Mouse (Mus musculus): ENCODE measurements at regions not wholly inside any gene's neighbourhood (a gene's known extent, or its start where the extent isn't known, plus 50 kb on each side); places are given as distances from the start of the nearest gene placed in this dataset.

GRCm38 (mm10) chr11:84760622-84761196 is 58.6 kb downstream of the Mrm1 start:
- no peak for DNase-seq (ENCODE audit: low read depth)

GRCm38 (mm10) chr11:84759478-84759986 is 59.8 kb downstream of the Mrm1 start:
- DNase-seq (ENCODE audit: low read depth) = peak; percentile 16

GRCm38 (mm10) chr11:84752007-84752406 is 67.3 kb downstream of the Mrm1 start:
- no peak for DNase-seq (ENCODE audit: low read depth)

- DNase-seq (ENCODE audit: low read depth) = no peak
These were observed 69.6 kb downstream of the Mrm1 start for GRCm38 (mm10) chr11:84749490-84750349.

GRCm38 (mm10) chr11:84738769-84739589 is 80.3 kb downstream of the Mrm1 start:
- DNase-seq (ENCODE audit: low read depth) = no peak

GRCm38 (mm10) chr11:84738128-84738527 is 81.2 kb downstream of the Mrm1 start:
- DNase-seq (ENCODE audit: low read depth) = no peak

- DNase-seq (ENCODE audit: low read depth) = no peak
These were observed 87.4 kb downstream of the Mrm1 start for GRCm38 (mm10) chr11:84731890-84732289.

GRCm38 (mm10) chr11:84730218-84730617 is 89.1 kb downstream of the Mrm1 start:
- DNase-seq (ENCODE audit: low read depth) = no peak

GRCm38 (mm10) chr11:84729189-84729588 is 90.1 kb downstream of the Mrm1 start:
- no peak for DNase-seq (ENCODE audit: low read depth)

- no peak for DNase-seq (ENCODE audit: low read depth)
These were observed 93.2 kb downstream of the Mrm1 start for GRCm38 (mm10) chr11:84725936-84726613.

- DNase-seq (ENCODE audit: low read depth) = no peak
These were observed 94.0 kb downstream of the Mrm1 start for GRCm38 (mm10) chr11:84725177-84725792.

GRCm38 (mm10) chr11:84724080-84724479 is 95.2 kb downstream of the Mrm1 start:
- no peak for DNase-seq (ENCODE audit: low read depth)

GRCm38 (mm10) chr11:84722658-84723201 is 96.6 kb downstream of the Mrm1 start:
- no peak for DNase-seq (ENCODE audit: low read depth)

GRCm38 (mm10) chr11:84721979-84722378 is 97.3 kb downstream of the Mrm1 start:
- DNase-seq (ENCODE audit: low read depth) = no peak

- no peak for DNase-seq (ENCODE audit: low read depth)
These were observed 98.2 kb downstream of the Mrm1 start for GRCm38 (mm10) chr11:84721150-84721549.

- DNase-seq (ENCODE audit: low read depth) = no peak
These were observed 99.5 kb downstream of the Mrm1 start for GRCm38 (mm10) chr11:84719781-84720180.

- no peak for DNase-seq (ENCODE audit: low read depth)
These were observed 106.6 kb downstream of the Mrm1 start for GRCm38 (mm10) chr11:84712731-84713130.

- DNase-seq (ENCODE audit: low read depth) = no peak
These were observed 107.4 kb downstream of the Mrm1 start for GRCm38 (mm10) chr11:84711886-84712285.

- no peak for DNase-seq (ENCODE audit: low read depth)
These were observed 111.0 kb downstream of the Mrm1 start for GRCm38 (mm10) chr11:84708222-84708730.

GRCm38 (mm10) chr11:84707772-84708171 is 111.5 kb downstream of the Mrm1 start:
- DNase-seq (ENCODE audit: low read depth) = no peak

- DNase-seq (ENCODE audit: low read depth) = no peak
These were observed 112.6 kb downstream of the Mrm1 start for GRCm38 (mm10) chr11:84706692-84707091.

Measured in fibroblast of lung, adult 2 months (primary cell).